Mouse (Mus musculus) layer of hippocampus, adult 6 months (tissue): ENCODE results near the gene Pbrm1. TPM values are rescaled to one million over a fixed set of nuclear protein-coding genes. Genes with fewer than 3 reads are reported as not detected.

ENCODE experiments used
- long read RNA-seq, 2 experiments: library from polyadenylated mRNA; unstranded; transcript quantifications; one replicate each; pipeline ENCODE4 v2.0.0; 2019 to 2020
- polyA plus RNA-seq: library from polyadenylated mRNA; unstranded; fragments of <200 nt; fragmentation: Nextera tagmentation; gene quantifications from 2 replicates; pipeline ENCODE4 v1.2.3, GENCODE M21; 2021

Pbrm1 gene
- polyA plus RNA-seq = 7.9 and 9.7 TPM in 2 replicates
- long read RNA-seq, experiment 1, partial matches to known transcripts = 12 of 22 reads
- long read RNA-seq, experiment 1, other reads (novel, unspliced or antisense) = 10 of 22 reads
- long read RNA-seq, experiment 2, partial matches to known transcripts = 7 of 19 reads
- long read RNA-seq, experiment 2, other reads (novel, unspliced or antisense) = 12 of 19 reads

DNA sequence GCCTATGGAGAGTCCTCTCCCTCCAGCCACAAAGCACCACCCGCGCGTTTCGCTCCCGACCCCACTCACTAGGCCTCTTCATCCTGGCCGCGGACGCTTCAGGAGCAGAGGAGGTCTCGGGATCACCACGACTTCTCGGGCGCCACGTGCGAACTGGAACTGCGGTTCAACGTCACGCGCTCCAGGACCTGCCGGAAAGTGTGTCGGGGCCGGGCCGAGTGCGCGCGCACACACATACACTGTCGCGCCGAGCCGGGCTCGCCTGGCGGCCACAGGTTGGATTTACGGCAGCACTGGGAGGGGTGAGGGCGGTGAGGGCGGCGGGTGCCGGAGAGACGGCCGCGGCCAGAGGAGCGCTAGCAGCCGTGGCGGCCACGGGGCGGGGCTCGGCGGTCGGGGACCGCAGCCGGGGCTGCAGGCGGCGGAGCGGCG is at the start of gene Pbrm1, which contains the start of gene Gnl3:
TSS of gene Pbrm1 (plus strand) at position 279 of the 432 bp plus-strand sequence.
TSS of gene Gnl3 (minus strand) at position 293 of the 432 bp plus-strand sequence.

DNA sequence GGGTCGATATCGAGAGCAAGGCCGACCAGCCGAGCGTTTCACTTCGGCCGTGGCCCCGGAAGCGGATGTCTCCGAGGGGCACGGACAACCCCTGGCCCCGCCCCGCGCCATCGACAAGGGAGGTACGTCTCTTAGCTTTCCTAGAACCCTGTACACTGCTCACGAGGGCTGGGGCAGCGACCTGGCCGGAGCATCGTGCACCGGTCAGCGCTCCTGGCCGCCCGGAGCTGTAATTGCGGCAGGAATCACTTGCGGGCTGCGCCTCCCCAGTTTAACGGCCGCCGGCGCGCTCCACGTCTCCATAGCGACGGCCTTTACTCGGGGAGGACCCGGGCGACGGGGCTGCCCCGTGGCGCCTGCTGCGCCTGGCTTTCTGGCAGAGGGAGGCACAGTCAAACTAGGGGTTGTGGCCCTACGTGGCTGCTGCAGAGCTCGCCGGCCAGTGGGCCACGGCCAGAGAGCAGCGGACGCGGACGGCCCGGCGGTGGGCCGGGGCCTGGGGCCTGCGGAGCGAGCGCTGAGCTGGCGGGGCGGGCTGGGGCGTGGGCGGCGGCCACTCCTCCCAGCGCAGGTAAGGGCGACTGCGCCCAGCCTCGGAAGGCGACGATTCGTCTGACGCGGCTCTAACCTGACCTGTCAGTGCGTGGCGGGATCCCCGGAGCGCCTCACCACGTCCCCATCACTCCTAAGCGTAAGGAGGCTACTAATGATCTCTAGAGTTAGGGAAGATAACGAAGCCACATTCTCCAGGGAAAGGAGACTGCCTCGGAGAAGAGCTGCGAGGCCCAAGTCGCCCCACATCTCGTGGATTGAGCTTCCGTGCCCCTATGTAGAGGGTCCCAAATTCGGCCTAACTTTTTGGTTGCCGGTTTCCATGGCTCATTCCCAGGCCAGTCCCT is 17.4 kb upstream of the Pbrm1 start, which contains the start of the genes Glt8d1 and Spcs1:
TSS of gene Glt8d1 (plus strand) at position 94 of the 899 bp plus-strand sequence.
TSS of gene Spcs1 (minus strand) at position 366 of the 899 bp plus-strand sequence.

DNA sequence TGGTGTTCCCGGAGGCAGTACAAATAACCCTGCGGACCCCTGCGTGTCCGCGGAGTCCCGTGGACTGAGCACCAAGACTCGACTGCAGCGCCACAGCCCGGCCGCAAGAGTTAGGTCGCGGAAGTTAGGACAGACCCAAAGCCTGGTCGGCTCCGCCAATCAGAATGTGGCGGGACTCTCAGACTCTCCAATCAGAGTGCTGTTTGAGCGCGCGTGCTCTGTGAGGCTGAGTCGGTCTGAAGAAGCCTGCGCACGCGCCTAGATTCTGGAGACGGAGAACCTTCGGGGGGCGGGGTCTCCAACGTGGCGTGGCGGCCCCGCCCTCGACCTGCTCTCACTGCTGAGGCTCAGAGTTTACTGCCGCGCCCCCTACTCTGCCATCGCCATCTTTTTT is 109.9 kb downstream of the Pbrm1 start, which contains the start of gene Smim4:
TSS of gene Smim4 (minus strand) at position 131 of the 394 bp plus-strand sequence.

DNA sequence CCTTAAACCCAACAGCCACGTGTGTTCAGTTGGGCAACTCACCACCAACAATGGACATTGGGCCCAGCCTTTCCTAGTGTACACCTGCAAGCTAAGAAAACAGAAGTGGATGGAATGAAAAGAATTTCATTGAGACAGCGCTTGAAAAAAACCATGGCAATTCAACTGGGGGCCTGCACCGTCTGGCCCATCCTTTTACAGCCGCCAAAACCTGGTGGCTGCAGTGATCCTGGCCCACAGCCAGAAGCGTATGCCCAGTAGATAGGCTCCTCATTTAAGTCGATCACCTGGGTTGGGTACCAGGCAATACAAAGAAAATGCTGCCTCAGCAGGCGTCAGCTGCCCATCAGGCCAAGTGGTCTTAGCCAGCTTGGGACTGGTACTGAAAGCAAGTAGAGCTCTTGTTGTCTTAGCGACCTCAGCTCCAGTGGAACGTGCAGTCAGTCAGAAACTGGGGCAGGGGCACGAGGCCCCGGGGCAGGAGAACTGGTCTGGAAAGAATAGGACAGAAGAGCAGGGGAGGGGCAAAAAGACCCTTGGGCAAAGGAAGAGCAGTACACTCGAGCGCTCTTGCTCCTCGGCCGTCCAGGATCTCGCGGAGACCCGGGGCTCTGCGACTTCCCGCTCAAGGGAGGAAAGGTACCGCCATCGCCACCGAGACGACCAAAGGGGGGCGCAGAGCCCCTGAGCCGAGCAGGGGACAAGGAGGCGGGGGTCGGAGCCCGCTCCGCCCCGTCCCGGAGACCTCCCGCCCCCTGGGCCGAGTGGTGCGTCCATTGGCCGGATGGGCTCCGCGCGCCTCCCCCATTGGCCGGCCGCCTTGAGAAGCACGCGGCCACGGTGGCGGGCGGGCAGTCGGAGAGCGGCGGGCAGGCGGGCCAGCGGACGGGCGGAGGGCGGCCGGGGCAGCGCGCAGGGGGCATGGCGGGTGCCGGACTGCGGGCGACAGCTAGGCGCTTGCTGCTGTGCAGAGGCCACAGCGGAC is 111.6 kb downstream of the Pbrm1 start, which contains the start of gene Nt5dc2:
TSS of gene Nt5dc2 (plus strand) at position 818 of the 985 bp plus-strand sequence.

DNA sequence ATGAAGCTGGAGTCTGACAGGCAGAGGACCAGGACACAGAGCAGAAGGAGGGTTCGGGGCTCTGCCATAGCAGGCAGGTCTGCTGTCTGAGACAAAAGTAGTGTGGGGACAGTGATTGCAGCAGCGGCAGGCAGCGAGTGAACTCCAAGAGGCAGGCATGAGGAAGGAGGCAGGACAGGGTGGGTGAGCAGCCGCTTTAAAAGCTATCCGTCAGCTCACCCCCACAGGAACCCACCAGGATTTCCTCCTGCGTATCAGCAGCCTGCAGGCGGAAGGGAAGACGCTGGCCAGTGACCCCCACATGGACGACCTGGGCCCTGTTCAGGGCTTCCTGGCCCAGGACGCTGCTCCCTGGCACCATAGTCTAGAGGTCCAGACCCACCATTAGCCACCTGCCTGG is 149.5 kb downstream of the Pbrm1 start, which contains the start of gene Stab1:
TSS of gene Stab1 (minus strand) at position 217 of the 400 bp plus-strand sequence.

Other genes with a start within 250 kb of the Pbrm1 start
- 5.5 and 5.9 TPM in 2 replicates for gene Tmem110, start 193.5 kb upstream of the Pbrm1 start, polyA plus RNA-seq
- gene Mustn1, start 139.9 kb upstream of the Pbrm1 start, polyA plus RNA-seq = 1.2 and 1.3 TPM in 2 replicates
- gene Itih4, start 132.7 kb upstream of the Pbrm1 start, polyA plus RNA-seq = not detected in 2 replicates
- gene Itih3, start 95.4 kb upstream of the Pbrm1 start, polyA plus RNA-seq = 15.1 and 21.6 TPM in 2 replicates
- gene Itih1, start 75.8 kb upstream of the Pbrm1 start, polyA plus RNA-seq = not detected in 2 replicates
- gene Nek4, start 67.8 kb upstream of the Pbrm1 start, polyA plus RNA-seq = 6.8 and 8.2 TPM in 2 replicates
- 14.6 and 14.9 TPM in 2 replicates for gene Glt8d1, start 17.7 kb upstream of the Pbrm1 start, polyA plus RNA-seq
- gene Spcs1, start 17.5 kb upstream of the Pbrm1 start, polyA plus RNA-seq = 565 and 597 TPM in 2 replicates
- gene Gnl3, start within 50 bp of the Pbrm1 start, polyA plus RNA-seq = 14.9 TPM in 2 replicates
- 136 and 163 TPM in 2 replicates for gene Smim4, start 109.8 kb downstream of the Pbrm1 start, polyA plus RNA-seq
- gene Nt5dc2, start 111.9 kb downstream of the Pbrm1 start, polyA plus RNA-seq = 23.3 and 23.4 TPM in 2 replicates
- 6.7 and 8.1 TPM in 2 replicates for gene Stab1, start 149.5 kb downstream of the Pbrm1 start, polyA plus RNA-seq
- gene Tnnc1, start 189.2 kb downstream of the Pbrm1 start, polyA plus RNA-seq = 2.8 and 5.2 TPM in 2 replicates
- 170 and 174 TPM in 2 replicates for gene Nisch, start 197.8 kb downstream of the Pbrm1 start, polyA plus RNA-seq
- gene Sema3g, start 198.7 kb downstream of the Pbrm1 start, polyA plus RNA-seq = 0.06 and 0.13 TPM in 2 replicates
- 3.5 and 4.3 TPM in 2 replicates for gene Phf7, start 232.2 kb downstream of the Pbrm1 start, polyA plus RNA-seq
- gene Bap1, start 232.3 kb downstream of the Pbrm1 start, polyA plus RNA-seq = 66.7 and 67.4 TPM in 2 replicates